Mouse (Mus musculus) kidney, embryonic 15.5 days (tissue): ENCODE results near the gene Defb10. TPM values are rescaled to one million over a fixed set of nuclear protein-coding genes. Genes with fewer than 3 reads are reported as not detected.
"Not testable (repeated sequence)": the region's sequence is repeated elsewhere in the genome, so short reads cannot be mapped to it uniquely, and the experiment has no call there.

Experiments used
- ATAC-seq: fragments of 200-750 bp; cut with Nextera tagmentation; replicated peaks from 2 replicates; pipeline ENCODE4 v1.8.0; 2017; ENCODE audit warnings: moderate TSS enrichment; ENCODE audit not compliant: low FRiP score
- H3K27ac ChIP-seq: fragments of 300-500 bp; sonication (generic); 2 replicates; pipeline ENCODE4 v1.5.1; 2015; ENCODE audit warnings: mild to moderate bottlenecking, inconsistent platforms
- H3K27me3 ChIP-seq: fragments of 300-500 bp; sonication (generic); 2 replicates; pipeline ENCODE4 v1.6.1; 2015; ENCODE audit warnings: inconsistent platforms
- H3K36me3 ChIP-seq: fragments of 300-500 bp; sonication (generic); 2 replicates; pipeline ENCODE4 v1.6.1; 2015; ENCODE audit warnings: inconsistent platforms
- H3K4me1 ChIP-seq: fragments of 300-500 bp; sonication (generic); 2 replicates; pipeline ENCODE4 v1.6.1; 2015; ENCODE audit warnings: inconsistent platforms
- H3K4me2 ChIP-seq: fragments of 300-500 bp; sonication (generic); 2 replicates; pipeline ENCODE4 v1.6.1; 2015; ENCODE audit warnings: moderate library complexity, mild to moderate bottlenecking, inconsistent platforms
- H3K4me3 ChIP-seq: fragments of 300-500 bp; sonication (generic); replicated peaks from 2 replicates; pipeline ENCODE4 v1.5.1; 2015; ENCODE audit warnings: mild to moderate bottlenecking, inconsistent platforms
- H3K9ac ChIP-seq: fragments of 300-500 bp; sonication (generic); 2 replicates; pipeline ENCODE4 v1.6.1; 2015; ENCODE audit warnings: mild to moderate bottlenecking, inconsistent platforms
- H3K9me3 ChIP-seq: fragments of 300-500 bp; sonication (generic); replicated peaks from 2 replicates; pipeline ENCODE4 v1.6.1; 2016; ENCODE audit warnings: inconsistent platforms
- WGBS: fragments of 180-500 bp; shearing (Covaris S2); methylation state at CpG from one replicate; pipeline ENCODE4 v1.1.7; 2015; ENCODE audit warnings: mixed read lengths; 5-methylcytosine and 5-hydroxymethylcytosine counted together
- polyA plus RNA-seq: library from polyadenylated mRNA; unstranded; fragments of >200 nt; fragmentation: Nextera tagmentation; extraction: Ambion mirVana; gene quantifications from 2 replicates; pipeline ENCODE4 v1.2.1, GENCODE M21; 2015

Gene Defb10
- polyA plus RNA-seq: not detected in 2 replicates

- H3K4me3 ChIP-seq, H3K27ac ChIP-seq, H3K9ac ChIP-seq, H3K4me1 ChIP-seq, H3K36me3 ChIP-seq, ATAC-seq, H3K9me3 ChIP-seq, H3K27me3 ChIP-seq, H3K4me2 ChIP-seq: not testable (repeated sequence)
- 57% methylated on average over 1 of the region's 1 CpGs for WGBS
Measured at GRCm38 (mm10) chr8:21858586-21858985, at the start of gene Defb10. Gene Defb10, plus strand, starts transcription at chr8:21858901.

DNA sequence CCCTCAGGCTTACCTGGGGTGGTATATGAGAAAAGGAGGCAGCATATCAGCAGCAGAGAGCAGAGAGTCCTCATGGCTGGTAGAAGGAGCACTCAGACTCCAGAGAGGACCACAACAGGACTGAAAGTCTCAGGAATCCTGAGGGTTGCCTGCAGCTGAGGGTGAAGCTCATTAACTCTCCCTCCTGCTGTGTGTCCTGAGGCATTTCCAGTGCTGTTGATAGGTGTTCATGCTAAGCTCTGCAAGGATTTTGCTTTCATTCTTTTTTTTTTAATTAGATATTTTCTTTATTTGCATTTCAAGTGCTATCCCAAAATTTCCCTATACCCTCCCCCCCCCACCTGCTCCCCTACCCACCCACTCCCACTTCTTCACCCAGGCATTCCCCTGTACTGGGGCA is 26.6 kb downstream of the Defb10 start, which contains the start of gene Defb9:
Gene Defb9, minus strand, starts transcription at position 101 of the 400 bp plus-strand sequence.
- not testable (repeated sequence) for H3K36me3 ChIP-seq, H3K27me3 ChIP-seq, H3K27ac ChIP-seq, ATAC-seq, H3K4me3 ChIP-seq, H3K9ac ChIP-seq, H3K9me3 ChIP-seq, H3K4me1 ChIP-seq, H3K4me2 ChIP-seq

DNA sequence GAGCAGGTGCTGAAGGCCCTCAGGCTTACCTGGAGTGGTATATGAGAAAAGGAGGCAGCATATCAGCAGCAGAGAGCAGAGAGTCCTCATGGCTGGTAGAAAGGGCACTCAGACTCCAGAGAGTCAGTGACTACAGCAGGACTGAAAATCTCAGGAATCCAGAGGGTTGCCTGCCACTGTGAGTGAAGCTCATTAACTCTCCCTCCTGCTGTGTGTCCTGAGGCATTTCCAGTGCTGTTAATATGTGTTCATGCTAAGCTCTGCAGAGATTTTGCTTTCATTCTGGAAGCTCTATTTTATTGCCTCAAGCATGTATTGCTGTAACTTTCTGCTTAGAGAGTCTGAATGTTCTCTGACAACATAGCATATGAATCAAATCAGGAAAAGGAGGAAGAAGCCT is 47.6 kb downstream of the Defb10 start, which contains the start of gene Defb11:
Gene Defb11, minus strand, starts transcription at position 123 of the 400 bp plus-strand sequence.
- not testable (repeated sequence) for H3K36me3 ChIP-seq, H3K4me1 ChIP-seq, ATAC-seq, H3K27ac ChIP-seq, H3K4me2 ChIP-seq, H3K27me3 ChIP-seq, H3K9me3 ChIP-seq, H3K4me3 ChIP-seq, H3K9ac ChIP-seq

Other genes starting within 250 kb of the Defb10 start
- gene Defa26, start 240.7 kb upstream of the Defb10 start, polyA plus RNA-seq: not detected in 2 replicates
- not detected in 2 replicates for gene Defa17, start 203.1 kb upstream of the Defb10 start, polyA plus RNA-seq
- gene Defa34, start 193.1 kb upstream of the Defb10 start, polyA plus RNA-seq: not detected in 2 replicates
- gene AY761184, start 155.3 kb upstream of the Defb10 start, polyA plus RNA-seq: not detected in 2 replicates
- gene Defa24, start 124.4 kb upstream of the Defb10 start, polyA plus RNA-seq: not detected in 2 replicates
- not detected in 2 replicates for gene Defb50, start 35.4 kb upstream of the Defb10 start, polyA plus RNA-seq
- not detected in 2 replicates for gene Defb2, start 19.0 kb upstream of the Defb10 start, polyA plus RNA-seq
- not detected in 2 replicates for gene Defb9, start 26.5 kb downstream of the Defb10 start, polyA plus RNA-seq
- 0.65 TPM in 1 of 2 replicates, not detected in the other for gene Defb11, start 47.5 kb downstream of the Defb10 start, polyA plus RNA-seq
- gene Defb15, start 73.8 kb downstream of the Defb10 start, polyA plus RNA-seq: not detected in 2 replicates
- not detected in 2 replicates for gene Defb35, start 79.5 kb downstream of the Defb10 start, polyA plus RNA-seq
- not detected in 2 replicates for gene Defb13, start 87.9 kb downstream of the Defb10 start, polyA plus RNA-seq
- not detected in 2 replicates for gene Fam90a1a, start 99.8 kb downstream of the Defb10 start, polyA plus RNA-seq
- not detected in 2 replicates for gene Ccdc70, start 110.9 kb downstream of the Defb10 start, polyA plus RNA-seq
- gene Atp7b, start 201.4 kb downstream of the Defb10 start, polyA plus RNA-seq: 0.68 and 0.96 TPM in 2 replicates
- 33.2 and 36.2 TPM in 2 replicates for gene Alg11, start 201.8 kb downstream of the Defb10 start, polyA plus RNA-seq